Mouse (Mus musculus) limb, embryonic 14.5 days (tissue): Measurements from ENCODE around the gene Pramef20. TPM values are rescaled to one million over a fixed set of nuclear protein-coding genes. Genes with fewer than 3 reads are reported as not detected.
"Not testable (repeated sequence)": the region's sequence is repeated elsewhere in the genome, so short reads cannot be mapped to it uniquely, and the experiment has no call there.

Experiments used
- ATAC-seq: fragments of 200-750 bp; cut with Nextera tagmentation; 2 replicates; pipeline ENCODE4 v1.8.0; 2017; ENCODE audit warnings: low read depth, moderate number of reproducible peaks, moderate TSS enrichment; ENCODE audit not compliant: low FRiP score
- DNase-seq: peaks from one replicate; pipeline ENCODE4 v3.0.0-alpha.2; 2015; ENCODE audit warnings: low spot score
- H3K27ac ChIP-seq: fragments of 300-500 bp; sonication (generic); replicated peaks from 2 replicates; pipeline ENCODE4 v1.5.1; 2014; ENCODE audit warnings: low read depth, mild to moderate bottlenecking, low read length, moderate library complexity, mixed read lengths
- H3K27me3 ChIP-seq: fragments of 300-500 bp; sonication (generic); 2 replicates; pipeline ENCODE4 v1.6.1; 2014; ENCODE audit warnings: low read length, mixed read lengths; ENCODE audit not compliant: control insufficient read depth, insufficient read depth
- H3K36me3 ChIP-seq: fragments of 300-500 bp; sonication (generic); 2 replicates; pipeline ENCODE4 v1.6.1; 2014; ENCODE audit warnings: mild to moderate bottlenecking, low read length, moderate library complexity, mixed read lengths; ENCODE audit not compliant: control insufficient read depth, insufficient read depth
- H3K4me1 ChIP-seq: fragments of 300-500 bp; sonication (generic); 2 replicates; pipeline ENCODE4 v1.6.1; 2014; ENCODE audit warnings: antibody characterized with exemption, low read length, mixed read lengths; ENCODE audit not compliant: control insufficient read depth, insufficient read depth
- H3K4me2 ChIP-seq: fragments of 300-500 bp; sonication (generic); replicated peaks from 2 replicates; pipeline ENCODE4 v1.6.1; 2014; ENCODE audit warnings: low read depth, mild to moderate bottlenecking, low read length, moderate library complexity; ENCODE audit not compliant: severe bottlenecking
- H3K4me3 ChIP-seq: fragments of 300-500 bp; sonication (generic); replicated peaks from 2 replicates; pipeline ENCODE4 v1.5.1; 2014; ENCODE audit warnings: low read length
- H3K9ac ChIP-seq: fragments of 300-500 bp; sonication (generic); 2 replicates; pipeline ENCODE4 v1.6.1; 2014; ENCODE audit warnings: mild to moderate bottlenecking, low read depth, low read length, moderate library complexity; ENCODE audit not compliant: severe bottlenecking
- H3K9me3 ChIP-seq: fragments of 300-500 bp; sonication (generic); 2 replicates; pipeline ENCODE4 v1.6.1; 2016; ENCODE audit warnings: low read length; ENCODE audit not compliant: control insufficient read depth
- POLR2A ChIP-seq: fragments of 200-500 bp; IDR thresholded peaks from 2 replicates; pipeline ENCODE4 v1.8.0; 2012; ENCODE audit warnings: inconsistent platforms, mild to moderate bottlenecking, moderate library complexity, borderline replicate concordance; ENCODE audit not compliant: insufficient read depth, insufficient read length; ENCODE audit errors: extremely low read depth
- WGBS: fragments of 180-500 bp; shearing (Covaris S2); extraction: QIAGEN DNeasy Blood & Tissue Kit; methylation state at CpG from one replicate; pipeline ENCODE4 v1.1.7; 2014; 5-methylcytosine and 5-hydroxymethylcytosine counted together
- polyA plus RNA-seq, 2 experiments: library from polyadenylated mRNA; depleted of rRNA in 1 of 2; stranded (reverse) in 1 of 2; unstranded in 1 of 2; fragments of >200 nt; fragmentation: Nextera tagmentation in 1 of 2; extraction: Ambion mirVana in 1 of 2; gene quantifications; 2 replicates each; pipeline versions ENCODE4 v1.2.1 to v1.2.3; 2012 to 2014

The Pramef20 gene
- polyA plus RNA-seq, 2 experiments, result not detected

GRCm38 (mm10) chr4:144404456-144405086, 26.8 kb upstream of the Pramef20 start:
- ATAC-seq, result peak; percentile 94
- H3K4me2 ChIP-seq, result peak overlapping the region; percentile 44
- H3K27ac ChIP-seq, result peak overlapping the region; percentile 79
- DNase-seq, result peak; percentile 87
- H3K27me3 ChIP-seq, result no peaks in the 10 kb centered on the region
- no peaks in the 10 kb centered on the region for H3K36me3 ChIP-seq
- WGBS, result 4% methylated on average over 16 of the region's 17 CpGs
- H3K4me3 ChIP-seq, result peak overlapping the region; percentile 30
- H3K4me1 ChIP-seq, result no peaks in the 10 kb centered on the region
- no peaks in the 10 kb centered on the region for H3K9me3 ChIP-seq
- peak overlapping the region; percentile 42; the same call in 1 of the 2 replicates for H3K9ac ChIP-seq
- TF ChIP-seq POLR2A, result no peak

- H3K9me3 ChIP-seq, result no peaks in the 10 kb centered on the region
- no peak for ATAC-seq
- no peak for TF ChIP-seq POLR2A
Observed at GRCm38 (mm10) chr4:144402712-144403111, 25.0 kb upstream of the Pramef20 start.

GRCm38 (mm10) chr4:144396316-144396715, 18.6 kb upstream of the Pramef20 start:
- Histone ChIP-seq H3K9ac (no peak overlapping the region), H3K27me3 (no peaks in the 10 kb centered on the region), H3K27ac (no peak overlapping the region), H3K4me2 (no peak overlapping the region), H3K9me3 (no peaks in the 10 kb centered on the region), H3K36me3 (no peaks in the 10 kb centered on the region), H3K4me1 (no peaks in the 10 kb centered on the region), H3K4me3 (no peak overlapping the region)
- no peak for TF ChIP-seq POLR2A
- 30% methylated on average over 3 of the region's 3 CpGs for WGBS
- no peak for ATAC-seq
- DNase-seq, result no peak

More at GRCm38 (mm10) chr4:144402712-144403111, 25.0 kb upstream of the Pramef20 start:
- no peak overlapping the region for H3K4me3 ChIP-seq
- no peaks in the 10 kb centered on the region for H3K4me1 ChIP-seq
- no peak for DNase-seq
- no peaks in the 10 kb centered on the region for H3K27me3 ChIP-seq
- 57% methylated on average over 4 of the region's 4 CpGs for WGBS
- H3K9ac ChIP-seq, result no peak overlapping the region
- H3K36me3 ChIP-seq, result no peaks in the 10 kb centered on the region
- H3K27ac ChIP-seq, result no peak overlapping the region
- H3K4me2 ChIP-seq, result no peak overlapping the region

DNA sequence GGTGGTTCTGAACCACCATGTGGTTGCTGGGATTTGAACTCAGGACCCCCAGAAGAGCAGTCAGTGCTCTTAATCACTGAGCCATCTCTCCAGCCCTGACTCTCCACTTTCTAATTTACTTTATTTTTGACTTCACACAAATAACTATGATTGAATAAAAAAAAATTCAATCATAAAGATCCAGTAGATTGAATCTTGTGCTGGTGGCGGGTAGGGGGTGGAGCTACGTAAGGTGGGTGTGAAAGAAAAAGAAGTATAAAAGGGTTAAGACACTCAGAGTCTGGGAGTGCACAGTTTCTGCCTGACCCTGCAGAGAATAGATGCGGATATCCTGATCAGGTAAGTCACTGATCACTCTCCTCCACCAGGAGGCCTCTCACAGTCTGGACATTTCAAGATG, 20.1 kb downstream of the Pramef20 start, which contains the start of gene Gm13119:
TSS of gene Gm13119 (plus strand) at position 301 of the 400 bp plus-strand sequence.
- not testable (repeated sequence) for H3K27me3 ChIP-seq, H3K4me2 ChIP-seq, H3K4me3 ChIP-seq, DNase-seq, H3K36me3 ChIP-seq, ATAC-seq, H3K4me1 ChIP-seq, H3K9me3 ChIP-seq, H3K27ac ChIP-seq, H3K9ac ChIP-seq
- WGBS, result 95% methylated on average over 3 of the region's 3 CpGs

- H3K9ac ChIP-seq, H3K4me1 ChIP-seq, H3K36me3 ChIP-seq, H3K27ac ChIP-seq, H3K9me3 ChIP-seq, H3K4me3 ChIP-seq, DNase-seq, H3K27me3 ChIP-seq, H3K4me2 ChIP-seq, ATAC-seq: not testable (repeated sequence)
- 89% methylated on average over 2 of the region's 3 CpGs for WGBS
Observed at GRCm38 (mm10) chr4:144335856-144336255, 41.9 kb downstream of the Pramef20 start.

GRCm38 (mm10) chr4:144329949-144330348, 47.8 kb downstream of the Pramef20 start, which contains the start of gene Gm13128:
Gene Gm13128 (plus strand): TSS chr4:144330249.
- ATAC-seq, H3K9me3 ChIP-seq, H3K27ac ChIP-seq, H3K4me1 ChIP-seq, H3K9ac ChIP-seq, H3K4me2 ChIP-seq, H3K4me3 ChIP-seq, H3K27me3 ChIP-seq, DNase-seq, H3K36me3 ChIP-seq: not testable (repeated sequence)
- 63% methylated on average over 4 of the region's 4 CpGs for WGBS

Other genes starting within 250 kb of the Pramef20 start
- gene Oog3, start 215.3 kb downstream of the Pramef20 start, polyA plus RNA-seq (2012; rRNA removed), result not detected in 2 replicates
- not detected in 2 replicates for gene Oog3, start 215.3 kb downstream of the Pramef20 start, polyA plus RNA-seq (2014; fragmentation: Nextera tagmentation; extraction: Ambion mirVana)
- gene Oog2, start 187.2 kb downstream of the Pramef20 start, polyA plus RNA-seq (2012; rRNA removed), result not detected in 2 replicates
- gene Oog2, start 187.2 kb downstream of the Pramef20 start, polyA plus RNA-seq (2014; fragmentation: Nextera tagmentation; extraction: Ambion mirVana), result not detected in 2 replicates
- gene C87977, start 164.6 kb downstream of the Pramef20 start, polyA plus RNA-seq (2012; rRNA removed), result not detected in 2 replicates
- not detected in 2 replicates for gene C87977, start 164.6 kb downstream of the Pramef20 start, polyA plus RNA-seq (2014; fragmentation: Nextera tagmentation; extraction: Ambion mirVana)
- gene Pramel5, start 97.4 kb downstream of the Pramef20 start, polyA plus RNA-seq (2012; rRNA removed), result not detected in 2 replicates
- gene Pramel5, start 97.4 kb downstream of the Pramef20 start, polyA plus RNA-seq (2014; fragmentation: Nextera tagmentation; extraction: Ambion mirVana), result 0.25 TPM in 1 of 2 replicates, not detected in the other
- gene Gm13128, start 47.7 kb downstream of the Pramef20 start, polyA plus RNA-seq (2012; rRNA removed), result not detected in 2 replicates
- gene Gm13128, start 47.7 kb downstream of the Pramef20 start, polyA plus RNA-seq (2014; fragmentation: Nextera tagmentation; extraction: Ambion mirVana), result not detected in 2 replicates
- not detected in 2 replicates for gene Gm13119, start 20.0 kb downstream of the Pramef20 start, polyA plus RNA-seq (2012; rRNA removed)
- gene Gm13119, start 20.0 kb downstream of the Pramef20 start, polyA plus RNA-seq (2014; fragmentation: Nextera tagmentation; extraction: Ambion mirVana), result not detected in 2 replicates
- 0.75 and 1.1 TPM in 2 replicates for gene Pramef12, start 30.5 kb upstream of the Pramef20 start, polyA plus RNA-seq (2012; rRNA removed)
- 0.33 and 0.51 TPM in 2 replicates for gene Pramef12, start 30.5 kb upstream of the Pramef20 start, polyA plus RNA-seq (2014; fragmentation: Nextera tagmentation; extraction: Ambion mirVana)
- gene 1700012P22Rik, start 60.8 kb upstream of the Pramef20 start, polyA plus RNA-seq (2012; rRNA removed), result not detected in 2 replicates
- not detected in 2 replicates for gene 1700012P22Rik, start 60.8 kb upstream of the Pramef20 start, polyA plus RNA-seq (2014; fragmentation: Nextera tagmentation; extraction: Ambion mirVana)
- gene Gm9944, start 75.4 kb upstream of the Pramef20 start, polyA plus RNA-seq (2012; rRNA removed), result not detected in 2 replicates
- not detected in 2 replicates for gene Gm9944, start 75.4 kb upstream of the Pramef20 start, polyA plus RNA-seq (2014; fragmentation: Nextera tagmentation; extraction: Ambion mirVana)
- not detected in 2 replicates for gene Aadacl3, start 85.8 kb upstream of the Pramef20 start, polyA plus RNA-seq (2012; rRNA removed)
- not detected in 2 replicates for gene Aadacl3, start 85.8 kb upstream of the Pramef20 start, polyA plus RNA-seq (2014; fragmentation: Nextera tagmentation; extraction: Ambion mirVana)
- not detected in 2 replicates for gene 9430007A20Rik, start 141.9 kb upstream of the Pramef20 start, polyA plus RNA-seq (2012; rRNA removed)
- not detected in 2 replicates for gene 9430007A20Rik, start 141.9 kb upstream of the Pramef20 start, polyA plus RNA-seq (2014; fragmentation: Nextera tagmentation; extraction: Ambion mirVana)
- not detected in 2 replicates for gene Gm13124, start 187.2 kb upstream of the Pramef20 start, polyA plus RNA-seq (2012; rRNA removed)
- not detected in 2 replicates for gene Gm13124, start 187.2 kb upstream of the Pramef20 start, polyA plus RNA-seq (2014; fragmentation: Nextera tagmentation; extraction: Ambion mirVana)
- not detected in 2 replicates for gene Aadacl4, start 235.8 kb upstream of the Pramef20 start, polyA plus RNA-seq (2012; rRNA removed)
- gene Aadacl4, start 235.8 kb upstream of the Pramef20 start, polyA plus RNA-seq (2014; fragmentation: Nextera tagmentation; extraction: Ambion mirVana), result not detected in 2 replicates